Mouse (Mus musculus): ENCODE measurements around the gene Mecom. TPM values are rescaled to one million over a fixed set of nuclear protein-coding genes. Genes with fewer than 3 reads are reported as not detected.
A peak's percentile ranks its signal among the peaks of the same experiment; 100 is the strongest.

Gene Mecom
- polyA plus RNA-seq, 1 experiment: 3.2 TPM

- H3K4me3 ChIP-seq (ENCODE audit: insufficient read depth, low read length): no peak overlapping the region
- no peaks in the 10 kb centered on the region for H3K4me1 ChIP-seq (ENCODE audit: control insufficient read depth, insufficient read depth, low read length)
- H3K27ac ChIP-seq (ENCODE audit: insufficient read depth, low read length): no peak overlapping the region
- TF ChIP-seq POLR2A (IDR thresholded peaks at IDR 0.05; ENCODE audit: extremely low read depth, insufficient read depth, low read length) (no peak), CTCF (IDR thresholded peaks at IDR 0.05; ENCODE audit: extremely low read depth, insufficient read depth, low read length) (no peak)
Measured at GRCm38 (mm10) chr3:30498202-30498828, 49.5 kb downstream of the Mecom start.

- Histone ChIP-seq H3K4me3 (ENCODE audit: insufficient read depth, low read length) (no peak overlapping the region), H3K27ac (ENCODE audit: insufficient read depth, low read length) (no peak overlapping the region), H3K4me1 (ENCODE audit: control insufficient read depth, insufficient read depth, low read length) (no peaks in the 10 kb centered on the region)
- TF ChIP-seq POLR2A (IDR thresholded peaks at IDR 0.05; ENCODE audit: extremely low read depth, insufficient read depth, low read length) (no peak), CTCF (IDR thresholded peaks at IDR 0.05; ENCODE audit: extremely low read depth, insufficient read depth, low read length) (no peak)
Measured at GRCm38 (mm10) chr3:30494371-30494770, 53.4 kb downstream of the Mecom start.

GRCm38 (mm10) chr3:30488808-30489207, 59.0 kb downstream of the Mecom start:
- TF ChIP-seq CTCF (IDR thresholded peaks at IDR 0.05; ENCODE audit: extremely low read depth, insufficient read depth, low read length) (no peak), POLR2A (IDR thresholded peaks at IDR 0.05; ENCODE audit: extremely low read depth, insufficient read depth, low read length) (no peak)
- Histone ChIP-seq H3K4me3 (ENCODE audit: insufficient read depth, low read length) (no peak overlapping the region), H3K4me1 (ENCODE audit: control insufficient read depth, insufficient read depth, low read length) (no peaks in the 10 kb centered on the region), H3K27ac (ENCODE audit: insufficient read depth, low read length) (no peak overlapping the region)

GRCm38 (mm10) chr3:30486422-30486821, 61.4 kb downstream of the Mecom start:
- H3K4me1 ChIP-seq (ENCODE audit: control insufficient read depth, insufficient read depth, low read length): no peaks in the 10 kb centered on the region
- H3K4me3 ChIP-seq (ENCODE audit: insufficient read depth, low read length): no peak overlapping the region
- TF ChIP-seq POLR2A (IDR thresholded peaks at IDR 0.05; ENCODE audit: extremely low read depth, insufficient read depth, low read length): no peak
- TF ChIP-seq CTCF (IDR thresholded peaks at IDR 0.05; ENCODE audit: extremely low read depth, insufficient read depth, low read length): no peak
- H3K27ac ChIP-seq (ENCODE audit: insufficient read depth, low read length): no peak overlapping the region

GRCm38 (mm10) chr3:30483006-30483684, 64.7 kb downstream of the Mecom start:
- TF ChIP-seq CTCF (IDR thresholded peaks at IDR 0.05; ENCODE audit: extremely low read depth, insufficient read depth, low read length) (no peak), POLR2A (IDR thresholded peaks at IDR 0.05; ENCODE audit: extremely low read depth, insufficient read depth, low read length) (no peak)
- no peaks in the 10 kb centered on the region for H3K4me1 ChIP-seq (ENCODE audit: control insufficient read depth, insufficient read depth, low read length)
- H3K4me3 ChIP-seq (ENCODE audit: insufficient read depth, low read length): no peak overlapping the region
- H3K27ac ChIP-seq (ENCODE audit: insufficient read depth, low read length): no peak overlapping the region

- Histone ChIP-seq H3K4me1 (ENCODE audit: control insufficient read depth, insufficient read depth, low read length) (no peaks in the 10 kb centered on the region), H3K4me3 (ENCODE audit: insufficient read depth, low read length) (no peak overlapping the region), H3K27ac (ENCODE audit: insufficient read depth, low read length) (no peak overlapping the region)
- TF ChIP-seq POLR2A (IDR thresholded peaks at IDR 0.05; ENCODE audit: extremely low read depth, insufficient read depth, low read length) (no peak), CTCF (IDR thresholded peaks at IDR 0.05; ENCODE audit: extremely low read depth, insufficient read depth, low read length) (no peak)
Measured at GRCm38 (mm10) chr3:30481682-30482081, 66.1 kb downstream of the Mecom start.

GRCm38 (mm10) chr3:30480551-30480950, 67.3 kb downstream of the Mecom start:
- TF ChIP-seq POLR2A (IDR thresholded peaks at IDR 0.05; ENCODE audit: extremely low read depth, insufficient read depth, low read length) (no peak), CTCF (IDR thresholded peaks at IDR 0.05; ENCODE audit: extremely low read depth, insufficient read depth, low read length) (no peak)
- Histone ChIP-seq H3K27ac (ENCODE audit: insufficient read depth, low read length) (peak overlapping the region; percentile 84; the same call in 1 of the 2 replicates), H3K4me1 (ENCODE audit: control insufficient read depth, insufficient read depth, low read length) (no peaks in the 10 kb centered on the region), H3K4me3 (ENCODE audit: insufficient read depth, low read length) (no peak overlapping the region)

GRCm38 (mm10) chr3:30478252-30478651, 69.6 kb downstream of the Mecom start:
- Histone ChIP-seq H3K27ac (ENCODE audit: insufficient read depth, low read length) (no peak overlapping the region), H3K4me1 (ENCODE audit: control insufficient read depth, insufficient read depth, low read length) (no peaks in the 10 kb centered on the region), H3K4me3 (ENCODE audit: insufficient read depth, low read length) (no peak overlapping the region)
- TF ChIP-seq POLR2A (IDR thresholded peaks at IDR 0.05; ENCODE audit: extremely low read depth, insufficient read depth, low read length): no peak
- no peak for TF ChIP-seq CTCF (IDR thresholded peaks at IDR 0.05; ENCODE audit: extremely low read depth, insufficient read depth, low read length)

GRCm38 (mm10) chr3:30477008-30477407, 70.8 kb downstream of the Mecom start:
- no peaks in the 10 kb centered on the region for H3K4me1 ChIP-seq (ENCODE audit: control insufficient read depth, insufficient read depth, low read length)
- TF ChIP-seq CTCF (IDR thresholded peaks at IDR 0.05; ENCODE audit: extremely low read depth, insufficient read depth, low read length) (no peak), POLR2A (IDR thresholded peaks at IDR 0.05; ENCODE audit: extremely low read depth, insufficient read depth, low read length) (no peak)
- no peak overlapping the region for H3K27ac ChIP-seq (ENCODE audit: insufficient read depth, low read length)
- H3K4me3 ChIP-seq (ENCODE audit: insufficient read depth, low read length): no peak overlapping the region

- no peak overlapping the region for H3K27ac ChIP-seq (ENCODE audit: insufficient read depth, low read length)
- no peak overlapping the region for H3K4me3 ChIP-seq (ENCODE audit: insufficient read depth, low read length)
- H3K4me1 ChIP-seq (ENCODE audit: control insufficient read depth, insufficient read depth, low read length): no peaks in the 10 kb centered on the region
- TF ChIP-seq POLR2A (IDR thresholded peaks at IDR 0.05; ENCODE audit: extremely low read depth, insufficient read depth, low read length) (no peak), CTCF (IDR thresholded peaks at IDR 0.05; ENCODE audit: extremely low read depth, insufficient read depth, low read length) (no peak)
Measured at GRCm38 (mm10) chr3:30475591-30475990, 72.2 kb downstream of the Mecom start.

Data from cortical plate, adult 2 months (tissue).